ENCODE assay signal across 21 mouse cellular contexts in the genomic region with DNA sequence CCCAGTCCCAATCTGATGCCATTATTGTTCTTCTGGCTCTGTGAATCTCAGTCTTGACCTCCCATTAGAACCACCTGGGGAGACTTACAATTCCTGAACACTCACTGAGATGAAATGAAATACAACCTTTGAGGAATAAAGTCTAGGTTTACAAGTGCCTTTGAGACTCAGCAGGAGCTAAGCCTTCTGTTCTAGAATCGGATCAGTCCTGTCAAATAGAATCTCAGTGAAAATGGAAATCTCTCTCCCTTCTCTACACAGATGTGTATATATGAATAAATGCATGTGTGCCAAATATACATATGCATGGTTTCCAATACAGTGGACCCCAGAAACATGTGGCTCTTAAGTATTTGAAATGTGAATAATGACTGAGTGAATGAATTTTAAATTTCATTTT. TPM values are rescaled to one million over a fixed set of nuclear protein-coding genes. Genes with fewer than 3 reads are reported as not detected.
DNase-seq lines count a peak whose midpoint lies in the region; ATAC-seq and TF ChIP-seq lines count a peak whose summit lies in the region.
"Had no signal": no experiment of that assay in that cellular context is flagged by ENCODE, and none has a peak within 500 bp of the region (broad histone marks: within the 10 kb centered on the region; RNA-seq: fewer than 3 reads in every experiment).

No protein-coding gene starts in this region.

- TF ChIP-seq POLR2A in brain, embryonic 14.5 days (IDR thresholded peaks at IDR 0.05; ENCODE audit: borderline replicate concordance, extremely low read depth, insufficient read depth, insufficient read length, poor library complexity, severe bottlenecking), result no peak

- no peak for TF ChIP-seq CTCF in midbrain, postnatal 0 days (IDR thresholded peaks at IDR 0.05)
- TF ChIP-seq CTCF in brain, embryonic 14.5 days (IDR thresholded peaks at IDR 0.05; ENCODE audit: borderline replicate concordance, extremely low read depth, insufficient read depth, insufficient read length), result no peak

- no peaks in the 10 kb centered on the region for H3K27me3 ChIP-seq in forebrain, embryonic 14.5 days (replicated peaks; ENCODE audit: control insufficient read depth, insufficient read depth, low read length)
- no peaks in the 10 kb centered on the region for H3K27me3 ChIP-seq in forebrain, embryonic 13.5 days
- H3K27me3 ChIP-seq in midbrain, embryonic 12.5 days, result no peaks in the 10 kb centered on the region
- H3K27me3 ChIP-seq in midbrain, postnatal 0 days (ENCODE audit: insufficient read depth, low read length), result no peaks in the 10 kb centered on the region
- no peaks in the 10 kb centered on the region for H3K27me3 ChIP-seq in midbrain, embryonic 14.5 days (ENCODE audit: control insufficient read depth, insufficient read depth, low read length)
- H3K27me3 ChIP-seq in midbrain, embryonic 16.5 days (ENCODE audit: control insufficient read depth, insufficient read depth, low read depth, low read length), result no peaks in the 10 kb centered on the region
- H3K27me3 ChIP-seq: embryonic facial prominence, embryonic 12.5 days; forebrain, embryonic 15.5 days had no signal

- H3K36me3 ChIP-seq in forebrain, embryonic 14.5 days (ENCODE audit: control insufficient read depth, insufficient read depth, low read length), result no peaks in the 10 kb centered on the region
- H3K36me3 ChIP-seq in forebrain, embryonic 13.5 days (ENCODE audit: poor library complexity, severe bottlenecking), result no peaks in the 10 kb centered on the region
- H3K36me3 ChIP-seq in midbrain, embryonic 12.5 days, result 0 out of 2 replicates have a peak, but pooled peaks cover 3% of the 10 kb centered on the region
- H3K36me3 ChIP-seq in midbrain, postnatal 0 days (ENCODE audit: insufficient read depth, low read length), result no peaks in the 10 kb centered on the region
- H3K36me3 ChIP-seq in midbrain, embryonic 14.5 days (ENCODE audit: control insufficient read depth, insufficient read depth, low read length), result no peaks in the 10 kb centered on the region
- H3K36me3 ChIP-seq in midbrain, embryonic 16.5 days (ENCODE audit: control insufficient read depth, insufficient read depth, low read length), result no peaks in the 10 kb centered on the region
- H3K36me3 ChIP-seq: embryonic facial prominence, embryonic 10.5 days; embryonic facial prominence, embryonic 12.5 days; forebrain, embryonic 15.5 days had no signal

- H3K9ac ChIP-seq in forebrain, embryonic 14.5 days (ENCODE audit: low read length), result no peak overlapping the region
- H3K9ac ChIP-seq in forebrain, embryonic 13.5 days, result no peak overlapping the region
- H3K9ac ChIP-seq in midbrain, embryonic 12.5 days (replicated peaks), result no peak overlapping the region
- no peak overlapping the region for H3K9ac ChIP-seq in midbrain, postnatal 0 days (replicated peaks; ENCODE audit: low read length, poor library complexity, severe bottlenecking)
- no peak overlapping the region for H3K9ac ChIP-seq in midbrain, embryonic 14.5 days (replicated peaks; ENCODE audit: low read length)
- H3K9ac ChIP-seq in midbrain, embryonic 16.5 days (ENCODE audit: low read depth, low read length), result no peak overlapping the region
- H3K9ac ChIP-seq: embryonic facial prominence, embryonic 12.5 days; forebrain, embryonic 15.5 days; forebrain, postnatal 0 days had no signal

- no peaks in the 10 kb centered on the region for H3K4me1 ChIP-seq in forebrain, embryonic 14.5 days (ENCODE audit: control insufficient read depth, insufficient read depth, low read length)
- 0 out of 2 replicates have a peak, but pooled peaks cover 3% of the 10 kb centered on the region for H3K4me1 ChIP-seq in forebrain, embryonic 13.5 days
- no peaks in the 10 kb centered on the region for H3K4me1 ChIP-seq in midbrain, embryonic 12.5 days
- H3K4me1 ChIP-seq in midbrain, postnatal 0 days (ENCODE audit: insufficient read depth, low read length), result no peaks in the 10 kb centered on the region
- 0 out of 2 replicates have a peak, but pooled peaks cover 4% of the 10 kb centered on the region for H3K4me1 ChIP-seq in midbrain, embryonic 14.5 days (ENCODE audit: control insufficient read depth, insufficient read depth, low read length)
- H3K4me1 ChIP-seq in midbrain, embryonic 16.5 days (ENCODE audit: control insufficient read depth, insufficient read depth, low read length), result 0 out of 2 replicates have a peak, but pooled peaks cover 2% of the 10 kb centered on the region
- H3K4me1 ChIP-seq: embryonic facial prominence, embryonic 10.5 days; embryonic facial prominence, embryonic 12.5 days had no signal

- peak; percentile 42; the same call in 1 of the 2 replicates for ATAC-seq in forebrain, embryonic 14.5 days
- no peak for ATAC-seq in forebrain, embryonic 13.5 days
- peak; percentile 56; the same call in 1 of the 2 replicates for ATAC-seq in midbrain, embryonic 12.5 days (ENCODE audit: low FRiP score, low read depth)
- ATAC-seq in midbrain, postnatal 0 days (ENCODE audit: low FRiP score), result no peak
- no peak; the same call in 1 of the 2 replicates for ATAC-seq in midbrain, embryonic 14.5 days (ENCODE audit: low FRiP score, low TSS enrichment)
- no peak; the same call in 1 of the 2 replicates for ATAC-seq in midbrain, embryonic 16.5 days
- ATAC-seq: forebrain, embryonic 15.5 days; forebrain, postnatal 0 days had no signal

- intact Hi-C loops in left cerebral cortex, postnatal 36 days (cut with DNase I), result no loop called here

- no peak overlapping the region for H3K27ac ChIP-seq in forebrain, embryonic 14.5 days (ENCODE audit: low read depth, low read length)
- H3K27ac ChIP-seq in forebrain, embryonic 13.5 days, result no peak overlapping the region
- H3K27ac ChIP-seq in midbrain, embryonic 12.5 days (replicated peaks), result no peak overlapping the region
- H3K27ac ChIP-seq in midbrain, postnatal 0 days (ENCODE audit: low read depth, low read length), result no peak overlapping the region
- no peak overlapping the region for H3K27ac ChIP-seq in midbrain, embryonic 14.5 days (replicated peaks; ENCODE audit: low read depth, low read length)
- no peak overlapping the region for H3K27ac ChIP-seq in midbrain, embryonic 16.5 days (ENCODE audit: low read length)
- H3K27ac ChIP-seq: embryonic facial prominence, embryonic 10.5 days; embryonic facial prominence, embryonic 12.5 days; forebrain, embryonic 15.5 days had no signal

- no peaks in the 10 kb centered on the region for H3K9me3 ChIP-seq in forebrain, embryonic 14.5 days (replicated peaks; ENCODE audit: control insufficient read depth, low read length)
- no peaks in the 10 kb centered on the region for H3K9me3 ChIP-seq in forebrain, embryonic 13.5 days (replicated peaks)
- H3K9me3 ChIP-seq in midbrain, embryonic 12.5 days, result no peaks in the 10 kb centered on the region
- no peaks in the 10 kb centered on the region for H3K9me3 ChIP-seq in midbrain, postnatal 0 days (ENCODE audit: low read length)
- H3K9me3 ChIP-seq in midbrain, embryonic 14.5 days (ENCODE audit: control insufficient read depth, low read length), result no peaks in the 10 kb centered on the region
- H3K9me3 ChIP-seq in midbrain, embryonic 16.5 days (replicated peaks; ENCODE audit: control insufficient read depth, low read length, poor library complexity, severe bottlenecking), result no peaks in the 10 kb centered on the region
- H3K9me3 ChIP-seq: embryonic facial prominence, embryonic 10.5 days; embryonic facial prominence, embryonic 12.5 days; forebrain, embryonic 15.5 days had no signal

- DNase-seq in forebrain, embryonic 14.5 days (ENCODE audit: low spot score), result peak; percentile 54
- DNase-seq in midbrain, postnatal 0 days (ENCODE audit: low spot score), result no peak
- DNase-seq in midbrain, embryonic 14.5 days, result peak; percentile 50
- DNase-seq in brain, embryonic 14.5 days (ENCODE audit: low read depth), result peak; percentile 75
- no peak for DNase-seq in left cerebral cortex, postnatal 36 days (ENCODE audit: low spot score in 2 of 2)
- DNase-seq: adrenal gland, adult 2 months; adrenal gland, postnatal 10 days; adrenal gland, postnatal 25 days; cerebellum, adult 11-12 months; cerebellum, adult 2 months; cerebellum, adult 9-10 months; cerebellum, postnatal 10 days; cerebellum, postnatal 25 days; forebrain, postnatal 0 days had no signal

- H3K4me3 ChIP-seq in forebrain, embryonic 14.5 days (ENCODE audit: low read depth, low read length), result no peak overlapping the region
- H3K4me3 ChIP-seq in forebrain, embryonic 13.5 days, result no peak overlapping the region
- no peak overlapping the region for H3K4me3 ChIP-seq in midbrain, embryonic 12.5 days
- H3K4me3 ChIP-seq in midbrain, postnatal 0 days (ENCODE audit: low read depth, low read length), result no peak overlapping the region
- no peak overlapping the region for H3K4me3 ChIP-seq in midbrain, embryonic 14.5 days (replicated peaks; ENCODE audit: low read depth, low read length)
- no peak overlapping the region for H3K4me3 ChIP-seq in midbrain, embryonic 16.5 days (ENCODE audit: low read depth, low read length)
- H3K4me3 ChIP-seq: embryonic facial prominence, embryonic 10.5 days; embryonic facial prominence, embryonic 12.5 days; forebrain, embryonic 15.5 days had no signal

- H3K4me2 ChIP-seq in forebrain, embryonic 14.5 days (ENCODE audit: low read length), result no peak overlapping the region
- no peak overlapping the region for H3K4me2 ChIP-seq in forebrain, embryonic 13.5 days
- H3K4me2 ChIP-seq in midbrain, embryonic 12.5 days (replicated peaks), result no peak overlapping the region
- no peak overlapping the region for H3K4me2 ChIP-seq in midbrain, postnatal 0 days (ENCODE audit: low read depth, low read length, poor library complexity, severe bottlenecking)
- no peak overlapping the region for H3K4me2 ChIP-seq in midbrain, embryonic 14.5 days (ENCODE audit: low read length)
- no peak overlapping the region for H3K4me2 ChIP-seq in midbrain, embryonic 16.5 days (ENCODE audit: low read length)
- H3K4me2 ChIP-seq: embryonic facial prominence, embryonic 12.5 days; forebrain, embryonic 15.5 days had no signal

- WGBS in forebrain, embryonic 14.5 days, result 23% methylated on average over 1 of the region's 1 CpGs
- WGBS in forebrain, embryonic 13.5 days, result 31% methylated on average over 1 of the region's 1 CpGs
- 20% methylated on average over 1 of the region's 1 CpGs for WGBS in midbrain, embryonic 12.5 days
- 17% methylated on average over 1 of the region's 1 CpGs for WGBS in midbrain, postnatal 0 days
- WGBS in midbrain, embryonic 14.5 days, result 8% methylated on average over 1 of the region's 1 CpGs
- 17% methylated on average over 1 of the region's 1 CpGs for whole genome bisulfite sequencing in midbrain, embryonic 16.5 days

RNA-seq across cellular contexts. Expression of a gene that starts 22.6 kb away (rescaled TPM):
- polyA plus RNA-seq in forebrain, embryonic 14.5 days (2014; fragmentation: Nextera tagmentation; extraction: Ambion mirVana), result 8.2 and 10.7 TPM in 2 replicates
- polyA plus RNA-seq in forebrain, embryonic 13.5 days (2015; fragmentation: Nextera tagmentation; extraction: Ambion mirVana), result 27.0 and 28.8 TPM in 2 replicates
- polyA plus RNA-seq in midbrain, embryonic 12.5 days (2016; fragmentation: Nextera tagmentation; extraction: Ambion mirVana), result 36.0 and 41.0 TPM in 2 replicates
- total RNA-seq in midbrain, postnatal 0 days (2014; rRNA removed), result 28.3 and 53.3 TPM in 2 replicates
- 9.9 and 13.4 TPM in 2 replicates for polyA plus RNA-seq in midbrain, postnatal 0 days (2015; fragmentation: Nextera tagmentation; extraction: Ambion mirVana)
- 20.7 and 22.9 TPM in 2 replicates for polyA plus RNA-seq in midbrain, embryonic 14.5 days (2014; fragmentation: Nextera tagmentation; extraction: Ambion mirVana)
- polyA plus RNA-seq in midbrain, embryonic 16.5 days (2015; fragmentation: Nextera tagmentation; extraction: Ambion mirVana), result 26.2 and 26.8 TPM in 2 replicates
- polyA plus RNA-seq in brain, embryonic 14.5 days (2012; rRNA removed), result 68.8 and 71.3 TPM in 2 replicates
- total RNA-seq in left cerebral cortex, postnatal 36 days (2021), result 100 to 1,000 TPM in 1 of 2 experiments, 10 to 100 TPM in 1; 50.5 to 105 TPM

RNA-seq across cellular contexts. Expression of a gene that starts 41.7 kb away (rescaled TPM):
- 34.8 and 35.9 TPM in 2 replicates for polyA plus RNA-seq in forebrain, embryonic 14.5 days (2014; fragmentation: Nextera tagmentation; extraction: Ambion mirVana)
- 39.5 and 46.6 TPM in 2 replicates for polyA plus RNA-seq in forebrain, embryonic 13.5 days (2015; fragmentation: Nextera tagmentation; extraction: Ambion mirVana)
- 46.5 and 47.1 TPM in 2 replicates for polyA plus RNA-seq in midbrain, embryonic 12.5 days (2016; fragmentation: Nextera tagmentation; extraction: Ambion mirVana)
- total RNA-seq in midbrain, postnatal 0 days (2014; rRNA removed), result 22.1 and 34.3 TPM in 2 replicates
- polyA plus RNA-seq in midbrain, postnatal 0 days (2015; fragmentation: Nextera tagmentation; extraction: Ambion mirVana), result 22.1 and 23.5 TPM in 2 replicates
- 27.7 and 38.5 TPM in 2 replicates for polyA plus RNA-seq in midbrain, embryonic 14.5 days (2014; fragmentation: Nextera tagmentation; extraction: Ambion mirVana)
- 40.9 and 41.1 TPM in 2 replicates for polyA plus RNA-seq in midbrain, embryonic 16.5 days (2015; fragmentation: Nextera tagmentation; extraction: Ambion mirVana)
- 38.6 and 39.7 TPM in 2 replicates for polyA plus RNA-seq in brain, embryonic 14.5 days (2012; rRNA removed)
- total RNA-seq in left cerebral cortex, postnatal 36 days (2021), result 10 to 100 TPM; 37.5 to 49.4 TPM
- total RNA-seq: MEL had no signal

Comparison
In these comparisons a context has a peak if more than half of its experiments do, and no peak if none do; other contexts are left out.
1. ATAC-seq: peak in forebrain, embryonic 14.5 days (single experiment) and midbrain, embryonic 12.5 days (single experiment); none in forebrain, embryonic 13.5 days (single experiment), midbrain, postnatal 0 days (single experiment), midbrain, embryonic 14.5 days (single experiment) and midbrain, embryonic 16.5 days (single experiment).
2. DNase-seq: peak in forebrain, embryonic 14.5 days (single experiment), midbrain, embryonic 14.5 days (single experiment) and brain, embryonic 14.5 days (single experiment); none in midbrain, postnatal 0 days (single experiment) and left cerebral cortex, postnatal 36 days (0 of 2).